Mouse (Mus musculus): ENCODE data around the gene Gm3625. TPM values are rescaled to one million over a fixed set of nuclear protein-coding genes. Genes with fewer than 3 reads are reported as not detected.

Gm3625 gene
- total RNA-seq (2021), result not detected
- long read RNA-seq, experiment 1, partial matches to known transcripts, result 0 of 4 reads
- long read RNA-seq, experiment 1, other reads (novel, unspliced or antisense), result 0 of 4 reads
- long read RNA-seq, experiment 2, transcript Gm3625-201 (1 exons, 102 nt), result major isoform, 6 of 6 reads
- long read RNA-seq, experiment 2, partial matches to known transcripts, result 0 of 6 reads
- long read RNA-seq, experiment 2, other reads (novel, unspliced or antisense), result 0 of 6 reads

GRCm38 (mm10) chr12:4592541-4593165 is at the start of gene Gm3625, which contains the start of gene Itsn2:
Gene Gm3625, minus strand, starts transcription at chr12:4592927.
Gene Itsn2, plus strand, starts transcription at chr12:4592638.
- peak; percentile 32 to 47 for DNase-seq (ENCODE audit: low spot score in 2 of 2)

- DNase-seq (ENCODE audit: low spot score in 2 of 2), result no peak
These were observed 48.0 kb upstream of the Gm3625 start for GRCm38 (mm10) chr12:4640737-4641136.

- no peak for DNase-seq (ENCODE audit: low spot score in 2 of 2)
These were observed 45.7 kb upstream of the Gm3625 start for GRCm38 (mm10) chr12:4638438-4638837.

GRCm38 (mm10) chr12:4632957-4633356 is 40.2 kb upstream of the Gm3625 start:
- no peak for DNase-seq (ENCODE audit: low spot score in 2 of 2)

GRCm38 (mm10) chr12:4624201-4624600 is 31.5 kb upstream of the Gm3625 start:
- DNase-seq (ENCODE audit: low spot score in 2 of 2), result no peak

- DNase-seq (ENCODE audit: low spot score in 2 of 2), result no peak
These were observed 22.0 kb upstream of the Gm3625 start for GRCm38 (mm10) chr12:4614722-4615121.

GRCm38 (mm10) chr12:4606625-4607024 is 13.9 kb upstream of the Gm3625 start:
- DNase-seq (ENCODE audit: low spot score in 2 of 2), result no peak

GRCm38 (mm10) chr12:4599713-4600112 is 7.0 kb upstream of the Gm3625 start:
- no peak for DNase-seq (ENCODE audit: low spot score in 2 of 2)

GRCm38 (mm10) chr12:4598666-4599428 is 6.1 kb upstream of the Gm3625 start:
- DNase-seq (ENCODE audit: low spot score in 2 of 2), result no peak

GRCm38 (mm10) chr12:4595055-4595454 is 2.3 kb upstream of the Gm3625 start:
- no peak for DNase-seq (ENCODE audit: low spot score in 2 of 2)

- no peak for DNase-seq (ENCODE audit: low spot score in 2 of 2)
These were observed 1.2 kb upstream of the Gm3625 start for GRCm38 (mm10) chr12:4593930-4594391.

GRCm38 (mm10) chr12:4593166-4593929 is 621 bp upstream of the Gm3625 start:
- peak; percentile 17 to 44 for DNase-seq (ENCODE audit: low spot score in 2 of 2)

- no peak for DNase-seq (ENCODE audit: low spot score in 2 of 2)
These were observed 702 bp downstream of the Gm3625 start for GRCm38 (mm10) chr12:4592025-4592424.

- no peak for DNase-seq (ENCODE audit: low spot score in 2 of 2)
These were observed 4.1 kb downstream of the Gm3625 start for GRCm38 (mm10) chr12:4588603-4589002.

- no peak for DNase-seq (ENCODE audit: low spot score in 2 of 2)
These were observed 4.9 kb downstream of the Gm3625 start for GRCm38 (mm10) chr12:4587846-4588245.

- no peak for DNase-seq (ENCODE audit: low spot score in 2 of 2)
These were observed 10.4 kb downstream of the Gm3625 start for GRCm38 (mm10) chr12:4582326-4582725.

- no peak for DNase-seq (ENCODE audit: low spot score in 2 of 2)
These were observed 18.7 kb downstream of the Gm3625 start for GRCm38 (mm10) chr12:4574065-4574464.

- DNase-seq (ENCODE audit: low spot score in 2 of 2), result no peak
These were observed 20.9 kb downstream of the Gm3625 start for GRCm38 (mm10) chr12:4571864-4572263.

GRCm38 (mm10) chr12:4558475-4559279 is 34.0 kb downstream of the Gm3625 start:
- no peak for DNase-seq (ENCODE audit: low spot score in 2 of 2)

- no peak for DNase-seq (ENCODE audit: low spot score in 2 of 2)
These were observed 34.7 kb downstream of the Gm3625 start for GRCm38 (mm10) chr12:4558013-4558412.
